Mouse (Mus musculus) bone marrow macrophage, adult 2 months (primary cell): ENCODE measurements at regions not wholly inside any gene's neighbourhood (a gene's known extent, or its start where the extent isn't known, plus 50 kb on each side); places are given as distances from the start of the nearest gene placed in this dataset.

Experiments used
- CTCF ChIP-seq: IDR thresholded peaks from 2 replicates; pipeline ENCODE4 v1.5.1; 2012; ENCODE audit warnings: low read depth, mild to moderate bottlenecking, low read length, moderate library complexity
- POLR2A ChIP-seq: IDR thresholded peaks from 2 replicates; pipeline ENCODE4 v1.6.1; 2012; ENCODE audit warnings: mild to moderate bottlenecking, low read depth, low read length, borderline replicate concordance

GRCm38 (mm10) chr5:17053935-17054334 lies 262.3 kb downstream of the Gm28710 start:
- TF ChIP-seq POLR2A (no peak), CTCF (no peak)
